Mouse (Mus musculus) myocyte (in vitro differentiated cells): ENCODE results near the gene Hmx2.

ENCODE experiments used
- MAX ChIP-seq: IDR thresholded peaks from one replicate; pipeline ENCODE4 v1.6.1; 2011; ENCODE audit warnings: low read depth, mild to moderate bottlenecking, control low read depth
- POLR2A ChIP-seq: IDR thresholded peaks from one replicate; pipeline ENCODE4 v1.6.1; 2011; ENCODE audit warnings: low read depth, mild to moderate bottlenecking, control low read depth, moderate library complexity; ENCODE audit not compliant: insufficient read length
- USF1 ChIP-seq: IDR thresholded peaks from one replicate; pipeline ENCODE4 v1.6.1; 2011; ENCODE audit warnings: low read depth, mild to moderate bottlenecking, control low read depth, moderate library complexity

DNA sequence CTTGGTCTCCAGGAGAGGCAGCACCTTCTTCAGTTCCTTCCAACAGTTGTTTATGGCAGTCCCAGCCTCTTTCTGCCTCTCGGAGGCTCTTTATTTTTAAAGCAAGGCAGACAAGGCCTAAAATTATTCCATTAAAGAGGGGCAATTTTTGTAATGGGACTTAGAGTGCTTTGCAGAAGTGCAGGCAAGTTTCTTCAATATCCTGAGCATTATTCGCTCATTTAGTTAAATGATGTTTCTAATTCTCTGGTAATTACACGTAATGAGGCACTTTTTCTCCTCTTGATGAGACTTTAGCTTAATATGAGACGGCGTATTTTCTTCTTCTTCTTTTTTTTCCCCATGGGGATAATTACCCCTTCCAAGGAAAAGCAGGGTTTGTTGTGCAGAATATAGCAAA lies 37.0 kb downstream of the Hmx2 start:
- TF ChIP-seq MAX (no peak), USF1 (no peak), POLR2A (no peak)
